In the genomic region with DNA sequence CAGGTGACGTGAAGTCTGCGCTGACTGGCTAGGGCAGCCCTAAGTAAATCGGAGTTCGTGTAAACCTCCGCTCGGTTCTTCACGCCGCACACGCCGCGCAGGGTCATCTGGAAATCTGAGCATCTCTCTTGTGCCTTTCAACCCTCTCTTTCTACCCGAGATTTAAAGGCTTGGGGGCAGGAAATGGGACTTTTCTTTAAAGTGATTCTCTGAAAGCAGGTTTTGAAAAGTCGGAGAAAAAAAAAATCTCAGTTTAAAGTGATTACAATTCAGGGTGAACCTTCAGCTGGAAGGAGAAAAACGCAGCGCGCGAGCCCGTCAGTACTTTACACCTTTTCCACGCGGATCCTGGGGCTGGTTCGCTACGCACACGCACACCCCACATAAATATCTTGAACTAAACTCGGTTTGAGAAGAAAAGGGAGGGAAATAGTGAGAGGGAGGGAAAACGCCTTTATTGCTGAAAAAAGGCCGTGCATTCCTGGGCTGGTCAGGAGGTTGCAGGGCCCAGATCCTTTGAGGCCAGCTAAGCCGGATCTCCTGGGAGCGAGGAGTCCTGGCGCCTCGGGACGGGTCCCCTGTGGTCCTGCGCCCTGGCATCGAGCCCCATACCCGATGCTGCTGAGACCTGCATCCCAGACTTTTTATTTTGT, we compare ENCODE assay signal across 8 mouse cellular contexts. TPM values are rescaled to one million over a fixed set of nuclear protein-coding genes. Genes with fewer than 3 reads are reported as not detected.
DNase-seq lines count a peak whose midpoint lies in the region; ATAC-seq lines count a peak whose summit lies in the region.

No protein-coding gene starts in this region.

- peak; percentile 4 for DNase-seq in thymus, postnatal 14 days
- DNase-seq in thymus, postnatal 36 days, result no peak
- peak; percentile 46 for DNase-seq in embryo, embryonic 11.5 days (ENCODE audit: low read depth, low spot score)
- DNase-seq in kidney, postnatal 10 days, result peak; percentile 57
- peak; percentile 56 to 58 for DNase-seq in right cerebral cortex, postnatal 10 days (ENCODE audit: low spot score in 2 of 2)

- no peaks in the 10 kb centered on the region for H3K36me3 ChIP-seq in heart, embryonic 13.5 days
- H3K36me3 ChIP-seq in lung, embryonic 16.5 days (ENCODE audit: control insufficient read depth, insufficient read depth, low read length), result no peaks in the 10 kb centered on the region

- peaks cover 12% of the 10 kb centered on the region for H3K4me1 ChIP-seq in heart, embryonic 13.5 days
- H3K4me1 ChIP-seq in lung, embryonic 16.5 days (replicated peaks; ENCODE audit: control insufficient read depth, insufficient read depth, low read length), result peaks cover 6% of the 10 kb centered on the region

- H3K4me2 ChIP-seq in heart, embryonic 13.5 days, result peak overlapping the region; percentile 84
- H3K4me2 ChIP-seq in lung, embryonic 16.5 days (ENCODE audit: low read depth, low read length), result peak overlapping the region; percentile 99

- no peak for ATAC-seq in heart, embryonic 13.5 days (ENCODE audit: extremely low read depth, insufficient number of reproducible peaks, low FRiP score, low TSS enrichment)
- no peak for ATAC-seq in lung, embryonic 16.5 days (ENCODE audit: low read depth)
- ATAC-seq in granulocyte monocyte progenitor cell, adult 5-6 weeks (replicated peaks; ENCODE audit: poor library complexity, severe bottlenecking), result no peak

- H3K4me3 ChIP-seq in heart, embryonic 13.5 days, result peak overlapping the region; percentile 88
- H3K4me3 ChIP-seq in lung, embryonic 16.5 days (ENCODE audit: low read length), result peak overlapping the region; percentile 85

- no peaks in the 10 kb centered on the region for H3K27me3 ChIP-seq in heart, embryonic 13.5 days (replicated peaks)
- H3K27me3 ChIP-seq in lung, embryonic 16.5 days (ENCODE audit: control insufficient read depth, insufficient read depth, low read depth, low read length), result peaks cover 5% of the 10 kb centered on the region; the same call in 1 of the 2 replicates

- peak overlapping the region; percentile 78 for H3K9ac ChIP-seq in heart, embryonic 13.5 days
- H3K9ac ChIP-seq in lung, embryonic 16.5 days (ENCODE audit: low read length), result peak overlapping the region; percentile 63

- no peaks in the 10 kb centered on the region for H3K9me3 ChIP-seq in heart, embryonic 13.5 days
- H3K9me3 ChIP-seq in lung, embryonic 16.5 days (ENCODE audit: control insufficient read depth, low read length), result no peaks in the 10 kb centered on the region

- H3K27ac ChIP-seq in heart, embryonic 13.5 days (replicated peaks), result peak overlapping the region; percentile 77
- H3K27ac ChIP-seq in lung, embryonic 16.5 days (ENCODE audit: low read length), result peak overlapping the region; percentile 59

- WGBS in heart, embryonic 13.5 days, result under 1% methylated on average over 34 of the region's 34 CpGs
- WGBS in lung, embryonic 16.5 days, result under 1% methylated on average over 34 of the region's 34 CpGs

RNA-seq across cellular contexts. Expression of a gene that starts 2.5 kb away (rescaled TPM):
- polyA plus RNA-seq in heart, embryonic 13.5 days (2015; fragmentation: Nextera tagmentation; extraction: Ambion mirVana), result 22.0 and 24.3 TPM in 2 replicates
- polyA plus RNA-seq in lung, embryonic 16.5 days (2015; fragmentation: Nextera tagmentation; extraction: Ambion mirVana), result 10.4 and 11.5 TPM in 2 replicates
- not detected in 2 replicates for total RNA-seq in granulocyte monocyte progenitor cell, adult 5-6 weeks (2014; fragmentation: Nextera tagmentation)
- total RNA-seq in granulocyte monocyte progenitor cell, adult 5-6 weeks (2017), result not detected in 2 replicates

Comparison
In these comparisons a context has a peak if more than half of its experiments do, and no peak if none do; other contexts are left out.
1. DNase-seq: peak in thymus, postnatal 14 days (single experiment), embryo, embryonic 11.5 days (single experiment), kidney, postnatal 10 days (single experiment) and right cerebral cortex, postnatal 10 days (2 of 2); none in thymus, postnatal 36 days (0 of 2).